ENCODE assay signal across 20 mouse cellular contexts in genomic region chr13:99554960-99555359, GRCm38 (mm10).
"Had no signal": no experiment of that assay in that cellular context is flagged by ENCODE, and none has a peak within 500 bp of the region (broad histone marks: within the 10 kb centered on the region; RNA-seq: fewer than 3 reads in every experiment).

No protein-coding gene starts in this region.

- H3K27me3 ChIP-seq: limb, embryonic 13.5 days; liver, embryonic 12.5 days; liver, embryonic 15.5 days; lung, embryonic 15.5 days; stomach, embryonic 15.5 days had no signal

- H3K27ac ChIP-seq: kidney, postnatal 0 days; layer of hippocampus, adult 2 months; limb, embryonic 10.5 days; limb, embryonic 13.5 days; liver, embryonic 12.5 days; liver, embryonic 15.5 days; lung, embryonic 15.5 days; stomach, embryonic 15.5 days had no signal

- H3K9ac ChIP-seq: limb, embryonic 13.5 days; liver, embryonic 12.5 days; liver, embryonic 15.5 days; lung, embryonic 15.5 days; stomach, embryonic 15.5 days had no signal

- H3K9me3 ChIP-seq: limb, embryonic 10.5 days; limb, embryonic 13.5 days; liver, embryonic 12.5 days; liver, embryonic 15.5 days; lung, embryonic 15.5 days; stomach, embryonic 15.5 days had no signal

- DNase-seq: kidney, postnatal 25 days; layer of hippocampus, adult 9-11 months; liver; lung, adult 18-20 months; lung, postnatal 14 days; lung, postnatal 4 days; midbrain, embryonic 14.5 days; retina, postnatal 1 day; right cerebral cortex, postnatal 25 days; spleen, adult 18-20 months; thymus, postnatal 25 days had no signal

- H3K4me2 ChIP-seq: limb, embryonic 13.5 days; liver, embryonic 12.5 days; liver, embryonic 15.5 days; lung, embryonic 15.5 days; midbrain, embryonic 11.5 days; stomach, embryonic 15.5 days had no signal

- ATAC-seq: liver, embryonic 12.5 days had no signal

- H3K4me3 ChIP-seq: layer of hippocampus, adult 2 months; limb, embryonic 10.5 days; limb, embryonic 13.5 days; liver, embryonic 12.5 days; liver, embryonic 15.5 days; lung, embryonic 15.5 days; stomach, embryonic 15.5 days had no signal

- H3K4me1 ChIP-seq: liver, embryonic 12.5 days; liver, embryonic 15.5 days; lung, embryonic 15.5 days; stomach, embryonic 15.5 days had no signal

- H3K36me3 ChIP-seq: limb, embryonic 10.5 days; limb, embryonic 13.5 days; liver, embryonic 12.5 days; liver, embryonic 15.5 days; lung, embryonic 15.5 days; stomach, embryonic 15.5 days had no signal
